Mouse (Mus musculus): ENCODE measurements around the gene Ccdc85b. TPM values are rescaled to one million over a fixed set of nuclear protein-coding genes. Genes with fewer than 3 reads are reported as not detected.

Gene Ccdc85b
- polyA plus RNA-seq, 1 experiment from 2014 or later: 9.0 TPM

DNA sequence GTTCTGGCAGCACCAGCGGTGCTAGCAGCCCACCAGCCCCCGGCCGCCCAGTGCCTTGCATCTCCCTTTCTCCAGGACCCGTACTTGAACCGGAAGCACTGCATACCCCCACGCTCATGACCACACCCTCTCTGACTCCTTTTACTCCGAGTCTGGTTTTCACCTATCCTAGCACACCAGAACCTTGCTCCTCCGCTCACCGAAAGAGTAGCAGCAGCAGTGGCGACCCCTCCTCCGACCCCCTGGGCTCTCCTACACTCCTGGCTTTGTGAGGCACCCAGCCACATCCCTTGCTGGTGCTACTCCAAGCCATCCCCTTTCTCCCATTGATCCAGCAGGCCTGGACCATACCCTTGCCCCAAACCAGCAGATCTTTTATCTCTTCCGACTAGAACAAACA is 2.7 kb downstream of the Ccdc85b start:
- H3K4me1 ChIP-seq (replicated peaks): peaks cover 34% of the 10 kb centered on the region
- H3K36me3 ChIP-seq: no peaks in the 10 kb centered on the region
- no peak for ATAC-seq (replicated peaks; ENCODE audit: insufficient number of reproducible peaks, insufficient read depth, low FRiP score, low read depth)
- H3K27ac ChIP-seq: peak overlapping the region; percentile 88; the same call in 1 of the 2 replicates
- 80% methylated on average over 11 of the region's 12 CpGs for WGBS
- no peaks in the 10 kb centered on the region for H3K9me3 ChIP-seq (replicated peaks)
- peak overlapping the region; percentile 64 for H3K4me3 ChIP-seq
- peaks cover 6% of the 10 kb centered on the region; the same call in 1 of the 2 replicates for H3K27me3 ChIP-seq
- H3K9ac ChIP-seq: peak overlapping the region; percentile 80; the same call in 1 of the 2 replicates
- peak overlapping the region; percentile 94 for H3K4me2 ChIP-seq

DNA sequence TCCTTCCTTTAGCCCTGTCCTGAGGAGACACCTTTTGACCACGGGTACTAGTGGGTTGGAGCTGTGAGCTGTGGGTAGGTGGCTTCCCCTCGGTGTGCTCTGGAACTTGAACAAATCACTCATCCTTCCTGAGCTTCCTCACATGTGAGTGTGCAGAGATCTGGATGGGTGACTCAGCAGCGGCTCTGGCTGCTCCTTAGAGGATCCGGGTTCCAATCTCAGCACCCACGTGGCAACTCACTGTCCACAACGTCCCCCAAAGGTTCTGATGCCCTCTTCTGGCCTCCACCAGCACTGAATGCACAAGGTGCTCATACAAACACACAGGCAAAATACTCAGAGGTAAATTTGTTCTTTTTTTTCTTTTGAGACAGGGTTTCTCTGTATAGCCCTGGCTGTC is 5.9 kb downstream of the Ccdc85b start:
- H3K27ac ChIP-seq: no peak overlapping the region
- peaks cover 38% of the 10 kb centered on the region for H3K27me3 ChIP-seq
- H3K4me3 ChIP-seq: no peak overlapping the region
- H3K4me1 ChIP-seq (replicated peaks): peaks cover 39% of the 10 kb centered on the region
- no peak overlapping the region for H3K4me2 ChIP-seq
- 75% methylated on average over 6 of the region's 6 CpGs for WGBS
- H3K36me3 ChIP-seq: no peaks in the 10 kb centered on the region
- no peak for ATAC-seq (replicated peaks; ENCODE audit: insufficient number of reproducible peaks, insufficient read depth, low FRiP score, low read depth)
- H3K9ac ChIP-seq: no peak overlapping the region
- no peaks in the 10 kb centered on the region for H3K9me3 ChIP-seq (replicated peaks)

GRCm38 (mm10) chr19:5449673-5450072 is 8.0 kb downstream of the Ccdc85b start:
- WGBS: 65% methylated on average over 3 of the region's 3 CpGs
- H3K27me3 ChIP-seq: peaks cover 53% of the 10 kb centered on the region

DNA sequence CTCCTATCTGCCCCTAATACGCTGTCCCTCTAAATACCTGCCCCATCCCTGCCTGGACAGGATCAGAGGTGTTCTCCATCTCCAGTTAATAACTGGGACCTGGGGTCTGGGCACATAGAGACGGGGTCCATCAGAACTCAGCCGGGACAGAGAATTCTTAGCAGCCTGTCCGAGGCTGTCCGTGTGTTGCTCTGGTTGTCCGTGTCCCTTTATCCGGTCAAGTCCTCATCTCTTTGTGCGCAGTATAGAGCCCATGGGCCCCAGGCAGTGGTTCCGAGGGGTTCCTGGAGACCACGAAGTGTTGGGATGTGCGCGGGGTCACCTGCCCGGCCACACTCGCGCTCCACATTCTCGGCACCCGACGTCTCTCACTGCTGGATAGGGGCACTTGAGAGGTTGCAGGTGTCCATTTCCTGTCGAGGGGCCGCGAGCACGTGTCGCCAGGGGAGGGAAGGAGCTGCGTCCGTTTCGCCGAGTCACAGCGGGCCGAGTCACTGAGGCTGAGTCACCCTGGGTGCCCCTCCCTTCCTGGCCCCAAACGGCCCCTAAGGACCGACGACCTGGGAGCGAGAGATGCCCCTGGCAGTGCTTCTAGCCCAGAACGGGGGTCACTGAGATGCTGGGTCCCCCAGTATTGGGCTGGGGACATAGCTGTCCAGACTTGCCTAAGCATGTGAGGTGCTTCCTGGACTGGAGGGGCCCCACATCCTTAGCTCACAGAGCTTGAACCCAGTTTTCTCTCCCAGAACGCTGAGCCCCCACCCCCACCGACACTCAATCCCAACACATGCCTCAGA is 9.1 kb downstream of the Ccdc85b start:
- H3K9me3 ChIP-seq (replicated peaks): no peaks in the 10 kb centered on the region
- no peak for ATAC-seq (replicated peaks; ENCODE audit: insufficient number of reproducible peaks, insufficient read depth, low FRiP score, low read depth)
- peaks cover 54% of the 10 kb centered on the region for H3K27me3 ChIP-seq
- no peak overlapping the region for H3K27ac ChIP-seq
- H3K4me1 ChIP-seq (replicated peaks): peaks cover 20% of the 10 kb centered on the region
- no peaks in the 10 kb centered on the region for H3K36me3 ChIP-seq
- peak overlapping the region; percentile 95 for H3K4me2 ChIP-seq
- peak overlapping the region; percentile 60 for H3K4me3 ChIP-seq
- 7% methylated on average over 36 of the region's 36 CpGs for whole genome bisulfite sequencing
- peak overlapping the region; percentile 42; the same call in 1 of the 2 replicates for H3K9ac ChIP-seq

More at GRCm38 (mm10) chr19:5449673-5450072, 8.0 kb downstream of the Ccdc85b start:
- Histone ChIP-seq H3K9me3 (replicated peaks) (no peaks in the 10 kb centered on the region), H3K27ac (no peak overlapping the region), H3K36me3 (no peaks in the 10 kb centered on the region), H3K4me2 (no peak overlapping the region), H3K9ac (no peak overlapping the region), H3K4me1 (replicated peaks) (peaks cover 23% of the 10 kb centered on the region), H3K4me3 (no peak overlapping the region)
- no peak for ATAC-seq (replicated peaks; ENCODE audit: insufficient number of reproducible peaks, insufficient read depth, low FRiP score, low read depth)

GRCm38 (mm10) chr19:5447515-5448353 is 10.0 kb downstream of the Ccdc85b start, which contains the start of gene Fosl1:
Gene Fosl1 (plus strand): TSS chr19:5447547.
- H3K4me3 ChIP-seq: peak within 1 kb of the TSS; percentile 60
- H3K9ac ChIP-seq: peak within 1 kb of the TSS; percentile 42
- H3K27ac ChIP-seq: no peak within 1 kb of the TSS
- under 1% methylated on average over 70 of the region's 70 CpGs for WGBS
- H3K27me3 ChIP-seq: peaks cover 54% of the 10 kb centered on the region
- ATAC-seq (replicated peaks; ENCODE audit: insufficient number of reproducible peaks, insufficient read depth, low FRiP score, low read depth): peak; percentile 70
- H3K9me3 ChIP-seq (replicated peaks): no peaks in the 10 kb centered on the region
- H3K4me2 ChIP-seq: peak within 1 kb of the TSS; percentile 95
- no peaks in the 10 kb centered on the region for H3K36me3 ChIP-seq
- H3K4me1 ChIP-seq (replicated peaks): peaks cover 20% of the 10 kb centered on the region

DNA sequence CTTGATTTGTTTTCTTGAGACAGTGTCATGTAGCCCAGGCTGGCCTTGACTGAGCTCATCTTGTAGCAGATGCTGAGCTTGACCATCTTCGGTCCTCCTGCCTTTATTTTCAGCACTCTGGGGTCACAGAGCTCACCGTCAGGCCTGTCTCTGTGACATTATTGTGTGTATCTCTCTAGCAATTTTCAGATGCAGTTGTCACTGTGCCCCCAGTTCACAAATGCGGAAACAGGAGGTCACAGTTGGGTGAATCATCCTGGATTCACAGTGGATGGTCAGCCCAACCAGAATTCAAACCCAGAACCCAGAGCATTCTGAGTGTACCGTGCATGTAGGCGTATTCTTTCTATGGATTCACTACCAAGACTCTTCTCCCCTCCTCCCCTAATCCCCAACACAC is 11.9 kb downstream of the Ccdc85b start:
- Histone ChIP-seq H3K36me3 (no peaks in the 10 kb centered on the region), H3K4me3 (no peak overlapping the region), H3K27ac (no peak overlapping the region), H3K4me1 (replicated peaks) (peaks cover 20% of the 10 kb centered on the region), H3K9me3 (replicated peaks) (no peaks in the 10 kb centered on the region), H3K9ac (no peak overlapping the region), H3K27me3 (peaks cover 54% of the 10 kb centered on the region), H3K4me2 (no peak overlapping the region)
- 83% methylated on average over 5 of the region's 5 CpGs for WGBS
- no peak for ATAC-seq (replicated peaks; ENCODE audit: insufficient number of reproducible peaks, insufficient read depth, low FRiP score, low read depth)

GRCm38 (mm10) chr19:5444954-5445353 is 12.7 kb downstream of the Ccdc85b start:
- no peak for ATAC-seq (replicated peaks; ENCODE audit: insufficient number of reproducible peaks, insufficient read depth, low FRiP score, low read depth)
- Histone ChIP-seq H3K4me1 (replicated peaks) (peaks cover 20% of the 10 kb centered on the region), H3K27ac (no peak overlapping the region), H3K4me2 (no peak overlapping the region), H3K9ac (no peak overlapping the region), H3K4me3 (no peak overlapping the region), H3K9me3 (replicated peaks) (no peaks in the 10 kb centered on the region), H3K27me3 (peaks cover 46% of the 10 kb centered on the region), H3K36me3 (no peaks in the 10 kb centered on the region)
- WGBS: 15% methylated on average over 7 of the region's 7 CpGs

GRCm38 (mm10) chr19:5444371-5444908 is 13.3 kb downstream of the Ccdc85b start:
- WGBS: 61% methylated on average over 9 of the region's 9 CpGs
- Histone ChIP-seq H3K4me2 (no peak overlapping the region), H3K27ac (no peak overlapping the region), H3K36me3 (no peaks in the 10 kb centered on the region), H3K4me1 (replicated peaks) (peaks cover 20% of the 10 kb centered on the region), H3K27me3 (peaks cover 41% of the 10 kb centered on the region), H3K9ac (no peak overlapping the region), H3K4me3 (no peak overlapping the region), H3K9me3 (replicated peaks) (no peaks in the 10 kb centered on the region)
- no peak for ATAC-seq (replicated peaks; ENCODE audit: insufficient number of reproducible peaks, insufficient read depth, low FRiP score, low read depth)

- Histone ChIP-seq H3K4me1 (replicated peaks) (peaks cover 28% of the 10 kb centered on the region), H3K4me2 (peak overlapping the region; percentile 86), H3K27me3 (peaks cover 5% of the 10 kb centered on the region; the same call in 1 of the 2 replicates), H3K27ac (peak overlapping the region; percentile 73; the same call in 1 of the 2 replicates), H3K9me3 (replicated peaks) (no peaks in the 10 kb centered on the region), H3K36me3 (no peaks in the 10 kb centered on the region), H3K4me3 (peak overlapping the region; percentile 46; the same call in 1 of the 2 replicates), H3K9ac (no peak overlapping the region)
- 48% methylated on average over 7 of the region's 7 CpGs for WGBS
- no peak for ATAC-seq (replicated peaks; ENCODE audit: insufficient number of reproducible peaks, insufficient read depth, low FRiP score, low read depth)
Observed at GRCm38 (mm10) chr19:5433951-5434350, 23.7 kb downstream of the Ccdc85b start.

DNA sequence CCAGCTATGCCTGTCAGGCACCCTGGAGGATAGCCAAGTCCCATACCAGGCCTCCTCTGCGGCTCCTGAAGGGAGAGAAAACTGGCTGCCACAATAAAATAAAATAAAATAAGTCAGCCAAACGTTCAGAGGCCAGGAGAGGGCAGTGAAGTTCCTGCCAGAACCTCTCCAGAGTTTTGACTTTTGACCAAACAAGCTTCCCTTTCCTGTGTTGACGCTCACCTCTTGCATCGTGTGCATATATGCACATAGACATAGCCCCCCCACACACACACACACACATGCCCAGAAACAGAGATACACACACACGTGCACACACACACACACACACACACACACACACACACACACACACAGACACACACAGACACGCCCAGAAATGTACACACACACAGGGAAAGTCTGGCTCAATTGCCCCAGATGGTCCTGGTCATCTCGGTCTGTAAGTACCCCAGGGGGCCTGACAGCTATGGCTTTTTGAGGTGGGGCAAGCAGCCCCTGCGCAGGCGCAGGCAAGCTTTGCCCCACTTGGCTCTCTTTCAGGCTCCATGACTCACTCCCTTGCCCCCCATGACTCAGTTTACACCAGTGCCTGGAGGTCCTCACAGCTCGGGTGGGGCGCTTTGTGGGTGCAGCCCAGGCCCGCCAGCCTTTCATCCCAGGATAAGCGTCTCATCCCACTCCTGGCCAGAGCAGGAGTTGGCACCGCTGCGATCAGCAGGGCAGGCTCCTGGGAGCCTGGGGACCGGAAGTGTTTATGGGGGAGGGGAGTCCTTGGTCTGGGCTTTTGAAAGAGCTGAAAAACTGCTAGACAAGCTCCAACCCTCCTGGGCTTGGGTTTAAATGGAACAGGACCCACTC is 24.5 kb downstream of the Ccdc85b start:
- Histone ChIP-seq H3K36me3 (no peaks in the 10 kb centered on the region), H3K9ac (peak overlapping the region; percentile 47), H3K9me3 (replicated peaks) (no peaks in the 10 kb centered on the region), H3K27me3 (peaks cover 5% of the 10 kb centered on the region; the same call in 1 of the 2 replicates), H3K4me3 (peak overlapping the region; percentile 46), H3K27ac (peak overlapping the region; percentile 73), H3K4me1 (replicated peaks) (peaks cover 29% of the 10 kb centered on the region), H3K4me2 (peak overlapping the region; percentile 86)
- ATAC-seq (replicated peaks; ENCODE audit: insufficient number of reproducible peaks, insufficient read depth, low FRiP score, low read depth): peak; percentile 58; the same call in 1 of the 2 replicates
- 6% methylated on average over 16 of the region's 16 CpGs for WGBS

Data from heart, embryonic 15.5 days (tissue).